Mouse (Mus musculus): ENCODE results near the gene Chil6. TPM values are rescaled to one million over a fixed set of nuclear protein-coding genes. Genes with fewer than 3 reads are reported as not detected.

The Chil6 gene
- polyA plus RNA-seq (2015; fragmentation: Nextera tagmentation; extraction: Ambion mirVana) = not detected in 2 replicates

DNA sequence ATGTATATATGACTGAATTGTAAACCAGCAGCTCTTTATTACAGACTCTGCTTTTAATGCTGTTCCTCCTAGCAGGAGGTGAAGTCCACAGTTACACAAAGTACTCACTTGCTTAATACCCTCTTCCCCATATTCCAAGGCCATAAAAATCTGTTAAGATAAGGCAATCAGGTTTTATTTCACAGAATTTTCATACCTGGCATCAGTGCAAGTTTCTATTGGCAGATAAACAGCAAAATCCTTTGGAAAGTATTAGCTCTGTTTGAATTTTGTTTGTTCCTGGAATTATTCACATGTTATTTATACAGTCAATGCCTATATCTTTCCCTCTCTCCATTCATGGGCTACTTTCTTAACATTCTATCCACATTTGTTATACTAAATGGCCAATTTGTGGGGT lies at the start of gene Chil6:
TSS of gene Chil6 (minus strand) at position 101 of the 400 bp plus-strand sequence.
- Histone ChIP-seq H3K9me3 (replicated peaks; ENCODE audit: control insufficient read depth, low read length, poor library complexity, severe bottlenecking) (no peaks in the 10 kb centered on the region), H3K27me3 (ENCODE audit: control insufficient read depth, insufficient read depth, low read depth, low read length) (no peaks in the 10 kb centered on the region), H3K4me2 (ENCODE audit: low read length) (no peak within 1 kb of the TSS), H3K27ac (ENCODE audit: low read length) (no peak within 1 kb of the TSS), H3K4me3 (ENCODE audit: low read depth, low read length) (no peak within 1 kb of the TSS), H3K36me3 (ENCODE audit: control insufficient read depth, insufficient read depth, low read length) (no peaks in the 10 kb centered on the region), H3K4me1 (ENCODE audit: control insufficient read depth, insufficient read depth, low read length) (no peaks in the 10 kb centered on the region), H3K9ac (ENCODE audit: low read depth, low read length) (no peak within 1 kb of the TSS)
- ATAC-seq = no peak

DNA sequence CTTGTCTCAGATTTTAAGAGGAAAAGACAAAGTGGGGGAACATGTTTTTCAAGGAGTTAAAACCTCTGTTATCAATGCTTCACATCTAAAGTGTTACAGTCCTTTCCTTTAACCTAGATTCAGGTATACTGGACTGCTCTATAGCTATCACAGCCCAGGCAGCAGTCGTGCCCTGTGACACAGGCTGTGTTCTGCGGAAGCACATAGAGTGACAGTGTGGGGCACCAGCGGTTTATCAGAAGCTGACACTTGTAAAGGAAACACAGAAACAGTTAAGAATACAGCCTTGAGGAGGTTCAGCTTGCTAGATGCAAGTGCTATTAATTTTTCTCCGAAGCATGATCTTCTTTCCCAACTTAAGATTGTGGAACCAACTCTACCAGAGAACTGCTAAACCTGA lies 46.6 kb upstream of the Chil6 start:
- Histone ChIP-seq H3K4me2 (ENCODE audit: low read length) (no peak overlapping the region), H3K36me3 (ENCODE audit: control insufficient read depth, insufficient read depth, low read length) (no peaks in the 10 kb centered on the region), H3K27me3 (ENCODE audit: control insufficient read depth, insufficient read depth, low read depth, low read length) (no peaks in the 10 kb centered on the region), H3K27ac (ENCODE audit: low read length) (no peak overlapping the region), H3K4me1 (ENCODE audit: control insufficient read depth, insufficient read depth, low read length) (no peaks in the 10 kb centered on the region), H3K9me3 (replicated peaks; ENCODE audit: control insufficient read depth, low read length, poor library complexity, severe bottlenecking) (no peaks in the 10 kb centered on the region), H3K9ac (ENCODE audit: low read depth, low read length) (no peak overlapping the region), H3K4me3 (ENCODE audit: low read depth, low read length) (no peak overlapping the region)
- WGBS = 82% methylated on average over 4 of the region's 4 CpGs
- ATAC-seq = no peak

DNA sequence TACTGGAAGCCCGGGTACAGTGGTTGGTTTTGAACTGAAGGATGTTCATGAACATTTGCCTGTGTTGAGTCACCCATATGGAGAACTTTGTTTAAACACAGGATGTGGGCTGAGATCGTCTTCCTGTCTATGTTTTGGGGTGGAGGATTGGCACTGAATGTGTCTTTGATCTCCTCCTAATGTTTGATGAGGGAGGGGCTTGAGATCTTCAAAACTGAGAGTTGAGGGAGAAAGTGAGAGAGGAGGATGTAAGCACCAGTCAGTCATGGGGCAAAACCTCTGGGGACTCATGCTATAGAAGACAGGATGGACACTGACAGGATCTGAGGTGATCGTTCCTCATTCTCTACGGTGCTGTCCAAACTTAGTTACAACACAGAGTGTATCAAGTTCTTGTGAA lies 43.6 kb upstream of the Chil6 start:
- no peaks in the 10 kb centered on the region for H3K9me3 ChIP-seq (replicated peaks; ENCODE audit: control insufficient read depth, low read length, poor library complexity, severe bottlenecking)
- no peak overlapping the region for H3K4me2 ChIP-seq (ENCODE audit: low read length)
- no peaks in the 10 kb centered on the region for H3K27me3 ChIP-seq (ENCODE audit: control insufficient read depth, insufficient read depth, low read depth, low read length)
- ATAC-seq = no peak
- no peak overlapping the region for H3K27ac ChIP-seq (ENCODE audit: low read length)
- H3K36me3 ChIP-seq (ENCODE audit: control insufficient read depth, insufficient read depth, low read length) = no peaks in the 10 kb centered on the region
- no peaks in the 10 kb centered on the region for H3K4me1 ChIP-seq (ENCODE audit: control insufficient read depth, insufficient read depth, low read length)
- H3K9ac ChIP-seq (ENCODE audit: low read depth, low read length) = no peak overlapping the region
- H3K4me3 ChIP-seq (ENCODE audit: low read depth, low read length) = no peak overlapping the region
- 86% methylated on average over 4 of the region's 4 CpGs for WGBS

DNA sequence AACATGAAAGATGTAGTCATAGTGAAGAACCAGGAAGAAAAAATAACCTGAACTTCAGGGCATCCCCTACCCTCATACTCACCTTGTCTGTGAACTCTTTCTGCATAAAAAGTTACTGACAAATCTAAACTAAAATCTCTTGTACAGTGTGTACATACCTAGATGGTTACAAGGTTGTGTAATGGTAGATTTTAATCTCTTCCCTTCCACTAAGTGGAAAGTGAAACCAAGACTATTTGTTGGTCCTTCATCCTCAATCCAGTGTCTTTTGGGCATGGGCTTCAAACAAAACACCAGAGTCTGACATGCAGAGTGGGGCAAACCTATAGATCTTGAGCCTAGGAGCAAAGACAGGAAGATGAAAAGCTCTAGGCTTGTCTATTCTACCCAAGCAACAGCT lies 43.0 kb upstream of the Chil6 start:
- H3K27ac ChIP-seq (ENCODE audit: low read length) = no peak overlapping the region
- ATAC-seq = no peak
- no peak overlapping the region for H3K4me3 ChIP-seq (ENCODE audit: low read depth, low read length)
- no peak overlapping the region for H3K4me2 ChIP-seq (ENCODE audit: low read length)
- H3K36me3 ChIP-seq (ENCODE audit: control insufficient read depth, insufficient read depth, low read length) = no peaks in the 10 kb centered on the region
- no peaks in the 10 kb centered on the region for H3K9me3 ChIP-seq (replicated peaks; ENCODE audit: control insufficient read depth, low read length, poor library complexity, severe bottlenecking)
- no peaks in the 10 kb centered on the region for H3K4me1 ChIP-seq (ENCODE audit: control insufficient read depth, insufficient read depth, low read length)
- no peaks in the 10 kb centered on the region for H3K27me3 ChIP-seq (ENCODE audit: control insufficient read depth, insufficient read depth, low read depth, low read length)
- H3K9ac ChIP-seq (ENCODE audit: low read depth, low read length) = no peak overlapping the region

DNA sequence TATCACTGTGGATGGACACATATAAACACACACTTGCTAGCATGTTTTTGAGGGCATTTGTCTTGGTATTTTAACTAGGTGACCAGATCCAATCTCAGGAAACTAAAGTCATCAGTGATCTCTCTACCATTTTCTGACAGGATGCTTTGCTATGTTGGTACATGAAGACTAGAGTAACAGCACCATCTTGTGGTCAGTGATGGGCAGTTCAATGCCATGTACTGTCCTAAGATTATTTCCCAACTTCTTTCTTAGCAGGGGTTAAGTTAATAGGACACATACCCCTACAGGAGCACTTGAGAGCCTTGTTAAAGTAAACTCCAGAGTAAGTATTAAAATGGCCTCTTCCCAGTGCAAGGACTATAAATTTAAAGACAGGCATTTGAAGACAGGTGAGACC lies 42.6 kb upstream of the Chil6 start:
- no peaks in the 10 kb centered on the region for H3K9me3 ChIP-seq (replicated peaks; ENCODE audit: control insufficient read depth, low read length, poor library complexity, severe bottlenecking)
- no peak overlapping the region for H3K4me3 ChIP-seq (ENCODE audit: low read depth, low read length)
- H3K27me3 ChIP-seq (ENCODE audit: control insufficient read depth, insufficient read depth, low read depth, low read length) = no peaks in the 10 kb centered on the region
- no peak overlapping the region for H3K27ac ChIP-seq (ENCODE audit: low read length)
- H3K36me3 ChIP-seq (ENCODE audit: control insufficient read depth, insufficient read depth, low read length) = no peaks in the 10 kb centered on the region
- H3K4me2 ChIP-seq (ENCODE audit: low read length) = no peak overlapping the region
- ATAC-seq = peak; percentile 90
- H3K4me1 ChIP-seq (ENCODE audit: control insufficient read depth, insufficient read depth, low read length) = no peaks in the 10 kb centered on the region
- no peak overlapping the region for H3K9ac ChIP-seq (ENCODE audit: low read depth, low read length)

Other genes starting within 250 kb of the Chil6 start
- not detected in 2 replicates for gene Chil3, start 238.6 kb downstream of the Chil6 start, polyA plus RNA-seq (2015; fragmentation: Nextera tagmentation; extraction: Ambion mirVana)
- not detected in 2 replicates for gene Chil4, start 186.7 kb downstream of the Chil6 start, polyA plus RNA-seq (2015; fragmentation: Nextera tagmentation; extraction: Ambion mirVana)
- 0.92 and 1.5 TPM in 2 replicates for gene Dennd2d, start 76.2 kb upstream of the Chil6 start, polyA plus RNA-seq (2015; fragmentation: Nextera tagmentation; extraction: Ambion mirVana)
- 67.1 and 67.2 TPM in 2 replicates for gene Dram2, start 141.6 kb upstream of the Chil6 start, polyA plus RNA-seq (2015; fragmentation: Nextera tagmentation; extraction: Ambion mirVana)
- 47.8 and 51.1 TPM in 2 replicates for gene Cept1, start 141.6 kb upstream of the Chil6 start, polyA plus RNA-seq (2015; fragmentation: Nextera tagmentation; extraction: Ambion mirVana)

Data from midbrain, embryonic 16.5 days (tissue).